Mouse (Mus musculus) megakaryocyte-erythroid progenitor cell, adult 5-6 weeks (primary cell): ENCODE measurements around the gene Olfr449. TPM values are rescaled to one million over a fixed set of nuclear protein-coding genes. Genes with fewer than 3 reads are reported as not detected.

Experiments
- ATAC-seq: replicated peaks from 2 replicates; pipeline ENCODE4 v1.8.0; 2016; ENCODE audit warnings: mild to moderate bottlenecking, inconsistent platforms; ENCODE audit not compliant: severe bottlenecking, poor library complexity, low FRiP score, low TSS enrichment
- total RNA-seq, 2 experiments: library from RNA; stranded (forward) in 1 of 2; stranded (reverse) in 1 of 2; fragments of 200-1000, 215-1000 nt in 1 of 2; fragments of >200 nt in 1 of 2; fragmentation: Nextera tagmentation in 1 of 2; gene quantifications; 2 replicates each; pipeline ENCODE4 v1.2.3; 2014 to 2017

Olfr449 gene
- total RNA-seq (2014; fragmentation: Nextera tagmentation) (not detected in 2 replicates), total RNA-seq (2017) (not detected in 2 replicates)

- no peak for ATAC-seq
Measured at GRCm38 (mm10) chr6:42834084-42834483, at the start of gene Olfr449. Olfr449 (plus strand) TSS chr6:42834384.

DNA sequence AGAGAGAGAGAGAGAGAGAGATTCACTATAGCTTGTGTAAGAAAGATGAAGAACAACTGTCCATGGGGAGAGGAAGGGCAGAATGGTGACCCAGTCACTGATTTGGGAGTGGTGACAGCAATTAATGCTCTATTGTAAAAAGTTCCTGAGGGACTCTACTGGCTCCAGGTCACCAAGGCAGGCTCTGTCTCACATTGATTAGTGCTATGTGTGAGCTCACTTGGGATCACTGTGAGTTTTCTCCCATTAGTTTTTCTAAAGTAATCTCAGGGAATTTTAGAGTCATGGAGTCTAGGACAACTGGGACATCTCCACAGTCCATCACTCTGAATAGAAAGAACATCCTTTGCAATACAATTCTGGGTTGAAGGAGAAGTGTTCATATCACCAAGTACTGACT, 49.4 kb upstream of the Olfr449 start, which contains the start of gene Olfr452:
Gene Olfr452, plus strand, starts transcription at position 301 of the 400 bp plus-strand sequence.
- ATAC-seq: no peak

GRCm38 (mm10) chr6:42790247-42790948, 43.8 kb upstream of the Olfr449 start:
- ATAC-seq: 0 out of 2 replicates have a peak, but pooled peaks have one; percentile 30

GRCm38 (mm10) chr6:42790949-42791556, 43.1 kb upstream of the Olfr449 start:
- no peak for ATAC-seq

GRCm38 (mm10) chr6:42794982-42795381, 39.2 kb upstream of the Olfr449 start:
- ATAC-seq: no peak

DNA sequence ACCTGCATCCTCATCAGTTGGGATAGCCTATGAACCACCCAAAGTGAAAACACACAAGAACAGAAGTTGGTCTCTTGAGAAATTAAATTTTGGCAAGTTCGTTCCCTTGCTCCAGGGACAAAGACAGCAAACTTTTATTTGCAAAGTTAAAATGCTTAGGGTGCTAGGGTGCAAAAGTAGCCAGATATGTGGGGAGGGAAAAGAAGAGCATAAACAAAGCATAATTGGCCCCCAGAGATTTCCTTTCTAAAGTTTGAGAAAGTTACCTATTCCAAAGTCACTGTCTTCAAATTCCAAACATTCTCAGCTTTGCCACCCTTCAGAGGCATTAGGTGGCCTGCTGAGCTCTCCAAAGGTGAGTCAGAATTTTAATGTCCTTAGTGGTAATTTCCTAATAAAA, 22.5 kb upstream of the Olfr449 start, which contains the start of gene Olfr450:
Gene Olfr450, plus strand, starts transcription at position 301 of the 400 bp plus-strand sequence.
- no peak for ATAC-seq

- peak; percentile 70; the same call in 1 of the 2 replicates for ATAC-seq
Measured at GRCm38 (mm10) chr6:42860222-42860819, 26.1 kb downstream of the Olfr449 start.

DNA sequence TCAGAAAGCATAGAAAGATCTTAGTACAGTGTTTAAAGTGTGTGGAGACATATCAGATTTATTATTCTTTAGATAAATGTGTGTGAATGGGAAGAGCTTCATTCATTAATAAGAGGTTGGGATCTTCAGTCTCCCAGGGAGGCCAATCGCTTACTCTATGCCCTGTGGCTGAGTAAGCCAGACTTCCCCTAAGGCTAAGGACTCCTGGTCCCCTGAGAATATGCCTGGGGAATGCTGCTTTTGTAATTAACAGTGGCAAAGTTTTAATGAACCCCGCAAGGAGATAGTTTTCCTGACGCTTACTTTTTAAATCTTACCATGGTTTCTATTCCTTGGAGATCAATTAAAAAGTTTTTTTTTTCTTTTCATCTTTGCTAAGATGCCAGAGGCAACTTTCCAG, 35.5 kb downstream of the Olfr449 start:
- ATAC-seq: no peak

- ATAC-seq: no peak
Measured at GRCm38 (mm10) chr6:42876323-42876722, 42.1 kb downstream of the Olfr449 start.

Other genes with a start within 250 kb of the Olfr449 start
- gene Tcaf3, start 236.7 kb upstream of the Olfr449 start, total RNA-seq (2014; fragmentation: Nextera tagmentation): not detected in 2 replicates
- not detected in 2 replicates for gene Tcaf3, start 236.7 kb upstream of the Olfr449 start, total RNA-seq (2017)
- gene Tcaf2, start 189.1 kb upstream of the Olfr449 start, total RNA-seq (2014; fragmentation: Nextera tagmentation): not detected in 2 replicates
- not detected in 2 replicates for gene Tcaf2, start 189.1 kb upstream of the Olfr449 start, total RNA-seq (2017)
- 0.35 and 1.1 TPM in 2 replicates for gene Tcaf1, start 124.3 kb upstream of the Olfr449 start, total RNA-seq (2014; fragmentation: Nextera tagmentation)
- gene Tcaf1, start 124.3 kb upstream of the Olfr449 start, total RNA-seq (2017): 1.2 and 2.3 TPM in 2 replicates
- not detected in 2 replicates for gene Olfr453, start 95.0 kb upstream of the Olfr449 start, total RNA-seq (2014; fragmentation: Nextera tagmentation)
- gene Olfr453, start 95.0 kb upstream of the Olfr449 start, total RNA-seq (2017): not detected in 2 replicates
- not detected in 2 replicates for gene Olfr38, start 78.0 kb upstream of the Olfr449 start, total RNA-seq (2014; fragmentation: Nextera tagmentation)
- not detected in 2 replicates for gene Olfr38, start 78.0 kb upstream of the Olfr449 start, total RNA-seq (2017)
- not detected in 2 replicates for gene Olfr452, start 49.3 kb upstream of the Olfr449 start, total RNA-seq (2014; fragmentation: Nextera tagmentation)
- not detected in 2 replicates for gene Olfr452, start 49.3 kb upstream of the Olfr449 start, total RNA-seq (2017)
- not detected in 2 replicates for gene Olfr450, start 22.4 kb upstream of the Olfr449 start, total RNA-seq (2014; fragmentation: Nextera tagmentation)
- not detected in 2 replicates for gene Olfr450, start 22.4 kb upstream of the Olfr449 start, total RNA-seq (2017)
- not detected in 2 replicates for gene Olfr448, start 56.1 kb downstream of the Olfr449 start, total RNA-seq (2014; fragmentation: Nextera tagmentation)
- not detected in 2 replicates for gene Olfr448, start 56.1 kb downstream of the Olfr449 start, total RNA-seq (2017)
- gene Olfr447, start 74.5 kb downstream of the Olfr449 start, total RNA-seq (2014; fragmentation: Nextera tagmentation): not detected in 2 replicates
- not detected in 2 replicates for gene Olfr447, start 74.5 kb downstream of the Olfr449 start, total RNA-seq (2017)
- gene Olfr446, start 87.0 kb downstream of the Olfr449 start, total RNA-seq (2014; fragmentation: Nextera tagmentation): not detected in 2 replicates
- not detected in 2 replicates for gene Olfr446, start 87.0 kb downstream of the Olfr449 start, total RNA-seq (2017)
- not detected in 2 replicates for gene Olfr444, start 114.7 kb downstream of the Olfr449 start, total RNA-seq (2014; fragmentation: Nextera tagmentation)
- not detected in 2 replicates for gene Olfr444, start 114.7 kb downstream of the Olfr449 start, total RNA-seq (2017)